Mouse (Mus musculus): ENCODE results near the gene Gpbar1.

DNA sequence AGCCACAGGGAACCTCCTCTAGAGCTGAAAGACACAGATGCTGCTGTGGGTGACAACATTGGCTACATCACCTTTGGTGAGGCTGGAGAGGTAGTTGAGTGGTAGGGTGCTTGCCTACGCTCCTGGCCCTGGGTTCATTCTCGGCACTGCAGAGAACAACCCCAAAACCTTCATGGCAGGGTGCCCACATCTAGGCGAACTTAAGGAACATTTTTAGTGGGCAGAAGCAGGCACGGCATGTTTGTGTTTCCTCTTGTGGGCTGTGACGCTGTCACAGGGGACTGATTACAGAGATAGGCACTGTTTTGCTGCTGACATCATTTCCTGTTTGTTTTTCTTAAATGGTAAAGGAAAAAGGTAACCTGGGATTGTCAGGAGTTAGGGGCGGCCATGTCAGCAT is 15.8 kb upstream of the Gpbar1 start:
- TF ChIP-seq CTCF (IDR thresholded peaks at IDR 0.05; ENCODE audit: extremely low read depth, insufficient read depth, insufficient read length, insufficient replicate concordance) (no peak), POLR2A (IDR thresholded peaks at IDR 0.05; ENCODE audit: low read depth, low read length) (no peak)
